Mouse (Mus musculus) ES-E14 (cell line): Measurements from ENCODE around the gene Gm19684. TPM values are rescaled to one million over a fixed set of nuclear protein-coding genes. Genes with fewer than 3 reads are reported as not detected.
"Not testable (repeated sequence)": the region's sequence is repeated elsewhere in the genome, so short reads cannot be mapped to it uniquely, and the experiment has no call there.

ENCODE experiments used
- DNase-seq: peaks from one replicate; pipeline ENCODE4 v3.0.0-alpha.2; 2013; ENCODE audit warnings: low read depth, low spot score
- H3K27ac ChIP-seq: 2 replicates; pipeline ENCODE4 v1.5.1; 2012; ENCODE audit warnings: low read depth, mild to moderate bottlenecking, low read length, moderate library complexity, mixed read lengths; ENCODE audit not compliant: poor library complexity, insufficient read depth, severe bottlenecking
- H3K36me3 ChIP-seq: 2 replicates; pipeline ENCODE4 v1.6.1; 2012; ENCODE audit warnings: mild to moderate bottlenecking, low read length, moderate library complexity, mixed read lengths; ENCODE audit not compliant: control insufficient read depth, poor library complexity, insufficient read depth, severe bottlenecking
- H3K4me1 ChIP-seq, 2 experiments: fragments of 150-350 bp in 1 of 2; sonication (generic) in 1 of 2; 2 replicates each; pipeline ENCODE4 v1.6.1; 2012; ENCODE audit warnings: low read length in 2 of 2, mild to moderate bottlenecking in 1 of 2, mixed read lengths in 1 of 2; ENCODE audit not compliant: control insufficient read depth in 2 of 2, insufficient read depth in 2 of 2, poor library complexity in 1 of 2
- H3K4me3 ChIP-seq, 2 experiments: fragments of 150-350 bp in 1 of 2; sonication (generic) in 1 of 2; 2 replicates each; pipeline ENCODE4 v1.5.1; 2012; ENCODE audit warnings: low read length in 2 of 2, low read depth in 1 of 2, mild to moderate bottlenecking in 1 of 2, mixed read lengths in 1 of 2; ENCODE audit not compliant: insufficient read depth in 1 of 2, poor library complexity in 1 of 2, severe bottlenecking in 1 of 2
- H3K9ac ChIP-seq: 2 replicates; pipeline ENCODE4 v1.6.1; 2012; ENCODE audit warnings: low read depth, mild to moderate bottlenecking, low read length, mixed read lengths; ENCODE audit not compliant: poor library complexity, insufficient read depth, severe bottlenecking
- H3K9me3 ChIP-seq: fragments of 150-350 bp; sonication (generic); 2 replicates; pipeline ENCODE4 v1.6.1; 2012; ENCODE audit warnings: low read depth, mild to moderate bottlenecking, low read length; ENCODE audit not compliant: control insufficient read depth, insufficient read depth
- CHD2 ChIP-seq: IDR thresholded peaks from 2 replicates; pipeline ENCODE4 v1.6.1; 2014; ENCODE audit warnings: mild to moderate bottlenecking, low read depth, low read length, inconsistent platforms
- HCFC1 ChIP-seq: IDR thresholded peaks from 2 replicates; pipeline ENCODE4 v1.6.1; 2012; ENCODE audit warnings: low read length, inconsistent platforms, borderline replicate concordance; ENCODE audit not compliant: insufficient read depth
- MAFK ChIP-seq: IDR thresholded peaks from 2 replicates; pipeline ENCODE4 v1.6.1; 2014; ENCODE audit warnings: mild to moderate bottlenecking, low read depth, low read length, inconsistent platforms; ENCODE audit not compliant: insufficient read depth
- ZC3H11A ChIP-seq: IDR thresholded peaks from 2 replicates; pipeline ENCODE4 v1.6.1; 2012; ENCODE audit warnings: low read depth, mild to moderate bottlenecking, inconsistent platforms, low read length, borderline replicate concordance
- ZNF384 ChIP-seq: IDR thresholded peaks from 2 replicates; pipeline ENCODE4 v1.6.1; 2012; ENCODE audit warnings: low read depth, low read length, inconsistent platforms
- in situ Hi-C, 2 experiments: fragments of 600-800 bp; cut with MboI; formaldehyde crosslinking; loops; one replicate each; pipeline ENCODE4 v1.15.1; 2025; ENCODE audit warnings: low sequenced_read_pairs in 2 of 2, inconsistent platforms in 1 of 2; ENCODE audit not compliant: unreplicated experiment in 2 of 2
- total RNA-seq: library from RNA; depleted of rRNA; stranded (reverse); fragments of 300-350 nt; gene quantifications from 2 replicates; pipeline ENCODE4 v1.2.3, GENCODE M21; 2012; rRNA removed

Gm19684 gene
- total RNA-seq, 1 experiment = not detected

- Histone ChIP-seq H3K4me3 (no peak overlapping the region), H3K9me3 (no peaks in the 10 kb centered on the region), H3K27ac (no peak overlapping the region), H3K9ac (no peak overlapping the region), H3K4me1 (no peaks in the 10 kb centered on the region), H3K36me3 (no peaks in the 10 kb centered on the region)
- no peak for DNase-seq
- in situ Hi-C loops = no loop called here
- no peak for TF ChIP-seq MAFK
- TF ChIP-seq HCFC1 = no peak
- no peak for TF ChIP-seq CHD2
- TF ChIP-seq ZNF384 = no peak
- TF ChIP-seq ZC3H11A = no peak
Measured at GRCm38 (mm10) chr17:36170287-36170814, 48.9 kb downstream of the Gm19684 start.

GRCm38 (mm10) chr17:36176132-36176531 lies 54.7 kb downstream of the Gm19684 start:
- H3K4me1 ChIP-seq, H3K27ac ChIP-seq, H3K4me3 ChIP-seq, in situ Hi-C loops, DNase-seq, H3K9me3 ChIP-seq, H3K9ac ChIP-seq, H3K36me3 ChIP-seq: not testable (repeated sequence)

GRCm38 (mm10) chr17:36178938-36179337 lies 57.5 kb downstream of the Gm19684 start:
- H3K4me1 ChIP-seq, H3K27ac ChIP-seq, H3K4me3 ChIP-seq, in situ Hi-C loops, H3K9ac ChIP-seq, H3K9me3 ChIP-seq, DNase-seq, H3K36me3 ChIP-seq: not testable (repeated sequence)

Other genes with a start within 250 kb of the Gm19684 start
- 202 and 391 TPM in 2 replicates for gene Dhx16, start 241.9 kb upstream of the Gm19684 start, total RNA-seq
- gene 2310061I04Rik, start 224.2 kb upstream of the Gm19684 start, total RNA-seq = 13.6 and 15.8 TPM in 2 replicates
- gene Atat1, start 211.6 kb upstream of the Gm19684 start, total RNA-seq = 12.5 and 12.9 TPM in 2 replicates
- 189 and 226 TPM in 2 replicates for gene Mrps18b, start 205.3 kb upstream of the Gm19684 start, total RNA-seq
- gene Ppp1r10, start 205.2 kb upstream of the Gm19684 start, total RNA-seq = 64.8 and 68.2 TPM in 2 replicates
- 115 and 117 TPM in 2 replicates for gene Abcf1, start 151.9 kb upstream of the Gm19684 start, total RNA-seq
- gene Gnl1, start 141.8 kb upstream of the Gm19684 start, total RNA-seq = 51.6 and 64.1 TPM in 2 replicates
- gene Prr3, start 141.4 kb upstream of the Gm19684 start, total RNA-seq = 13.8 and 17.0 TPM in 2 replicates
- gene H2-T24, start 101.1 kb upstream of the Gm19684 start, total RNA-seq = not detected in 2 replicates
- gene H2-T23, start 88.8 kb upstream of the Gm19684 start, total RNA-seq = 0.67 and 0.95 TPM in 2 replicates
- 2.7 and 5.8 TPM in 2 replicates for gene H2-T22, start 78.9 kb upstream of the Gm19684 start, total RNA-seq
- gene Gm6034, start 78.7 kb upstream of the Gm19684 start, total RNA-seq = 0.18 and 0.21 TPM in 2 replicates
- 0.37 and 0.54 TPM in 2 replicates for gene Gm11127, start 63.3 kb upstream of the Gm19684 start, total RNA-seq
- 0.63 TPM in 1 of 2 replicates, not detected in the other for gene Gm7030, start 7.7 kb downstream of the Gm19684 start, total RNA-seq
- not detected in 2 replicates for gene Gm8909, start 46.9 kb downstream of the Gm19684 start, total RNA-seq
- 0.22 TPM in 1 of 2 replicates, not detected in the other for gene H2-T3, start 68.6 kb downstream of the Gm19684 start, total RNA-seq
- 45.2 and 47.7 TPM in 2 replicates for gene Rpp21, start 136.4 kb downstream of the Gm19684 start, total RNA-seq
- 20.3 and 22.4 TPM in 2 replicates for gene Trim39, start 150.6 kb downstream of the Gm19684 start, total RNA-seq
- not detected in 2 replicates for gene H2-M10.2, start 164.8 kb downstream of the Gm19684 start, total RNA-seq
- gene H2-M10.1, start 204.5 kb downstream of the Gm19684 start, total RNA-seq = not detected in 2 replicates
- gene H2-M10.3, start 246.7 kb downstream of the Gm19684 start, total RNA-seq = not detected in 2 replicates